Mouse (Mus musculus) natural killer cell, adult 2 months (primary cell): ENCODE results near the gene Lrrn1.

Source experiments
- DNase-seq, 2 experiments: peaks; one replicate each; pipeline ENCODE4 v3.0.0; 2022; ENCODE audit warnings: low spot score in 2 of 2

Lrrn1 gene

DNA sequence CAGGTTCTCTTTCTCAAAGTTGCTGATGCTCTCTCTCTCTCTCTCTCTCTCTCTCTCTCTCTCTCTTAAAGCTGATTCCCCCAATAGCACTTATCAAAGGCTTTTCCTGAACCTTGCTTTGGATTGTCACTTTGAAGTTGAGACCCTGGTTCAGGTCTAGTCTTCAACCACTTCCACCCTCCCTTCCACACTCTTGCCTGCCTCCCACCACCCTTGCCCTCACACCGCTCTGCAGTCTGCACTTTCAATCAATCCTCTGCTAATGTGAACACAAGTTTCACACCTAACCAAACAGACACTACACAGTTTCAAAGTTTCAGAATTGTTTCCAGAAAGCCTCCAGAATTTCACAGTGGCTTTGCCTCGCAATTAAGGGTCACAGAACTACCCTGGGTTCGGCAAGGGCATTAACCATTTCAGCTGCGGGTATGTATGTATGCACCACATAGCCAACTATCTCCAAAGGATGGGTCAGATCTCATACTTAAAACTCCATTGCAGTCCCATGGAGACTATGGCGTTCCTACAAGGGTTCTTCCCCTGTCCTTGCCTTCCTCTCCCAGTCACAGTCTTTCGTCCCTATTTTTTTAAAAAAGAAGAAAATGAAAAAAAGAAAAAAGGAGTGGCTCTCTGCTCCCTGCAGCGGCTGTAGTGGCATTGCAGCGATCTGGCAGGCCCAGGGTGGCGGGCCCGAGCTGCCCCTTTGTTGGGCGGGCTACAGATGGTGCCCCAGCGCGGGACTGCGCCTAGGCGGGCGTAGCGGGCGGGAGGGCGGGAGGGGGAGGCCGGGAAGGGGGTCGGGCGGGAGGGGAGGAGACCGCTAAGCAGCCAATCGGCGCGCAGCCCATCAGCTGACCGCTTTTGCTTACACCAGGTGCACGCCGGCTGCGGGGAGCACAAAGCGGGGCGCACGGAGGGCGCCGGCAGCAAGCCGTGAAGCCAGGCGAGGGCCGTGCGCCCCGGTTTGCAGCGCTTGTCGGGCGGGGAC is at the start of gene Lrrn1:
Lrrn1 (plus strand) TSS at position 892 of the 988 bp plus-strand sequence.
- DNase-seq: no peak

DNA sequence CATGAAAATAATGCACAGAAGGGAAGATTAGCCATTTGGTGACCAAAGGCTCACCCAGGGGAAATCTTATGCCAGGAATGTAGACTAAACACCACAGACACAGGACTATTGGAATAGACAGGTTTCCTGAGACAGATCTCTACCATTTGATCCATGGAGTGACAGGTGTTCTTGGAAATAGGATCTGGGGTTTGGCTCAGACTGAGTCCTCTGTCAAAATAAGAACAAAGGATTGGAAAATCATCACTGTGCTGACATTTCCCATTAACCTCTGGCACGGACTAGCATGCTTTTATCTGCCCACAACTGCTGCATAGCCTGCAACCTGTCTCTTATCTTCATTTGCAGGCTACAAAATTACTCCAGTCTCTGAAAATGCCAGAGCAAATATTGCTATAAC is 35.1 kb upstream of the Lrrn1 start:
- no peak for DNase-seq

DNA sequence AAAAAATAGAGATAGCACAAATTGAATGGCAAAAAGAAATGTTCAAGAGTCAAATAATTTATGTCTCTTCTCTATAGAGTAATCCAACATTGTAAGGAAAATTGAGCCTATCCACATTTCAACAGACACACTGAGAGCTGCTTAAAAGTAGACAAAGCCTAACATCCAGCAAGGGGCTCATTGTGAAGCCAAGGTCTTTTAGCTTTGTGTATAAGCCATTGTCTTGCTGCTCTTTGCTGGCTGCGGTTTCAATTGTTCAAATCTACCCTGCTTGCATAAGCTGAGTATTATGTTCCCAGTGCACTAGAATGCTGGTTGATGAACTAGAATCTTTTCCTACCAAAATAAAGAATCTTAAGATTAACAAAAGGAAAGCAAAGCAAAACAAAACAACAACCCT is 33.7 kb upstream of the Lrrn1 start:
- no peak for DNase-seq

DNA sequence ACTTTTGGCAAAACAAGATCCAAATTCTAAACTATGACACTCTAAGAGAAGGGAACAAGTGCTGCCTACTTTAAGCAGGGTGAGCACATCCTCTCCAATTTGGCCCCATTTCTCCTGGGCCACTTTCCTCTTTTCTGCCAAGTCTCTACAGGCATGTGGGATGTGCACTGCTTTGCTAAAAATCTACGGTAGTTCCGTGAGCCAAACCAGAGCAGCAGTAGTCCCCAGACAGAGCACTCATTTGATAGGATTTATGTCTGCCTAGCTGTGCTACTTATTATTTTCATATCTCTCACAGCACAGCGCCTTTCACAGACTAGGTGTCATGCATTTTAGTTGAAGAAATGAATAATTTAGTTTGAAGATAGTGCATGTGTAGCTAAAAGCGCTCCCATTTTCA is 15.9 kb upstream of the Lrrn1 start:
- no peak for DNase-seq

DNA sequence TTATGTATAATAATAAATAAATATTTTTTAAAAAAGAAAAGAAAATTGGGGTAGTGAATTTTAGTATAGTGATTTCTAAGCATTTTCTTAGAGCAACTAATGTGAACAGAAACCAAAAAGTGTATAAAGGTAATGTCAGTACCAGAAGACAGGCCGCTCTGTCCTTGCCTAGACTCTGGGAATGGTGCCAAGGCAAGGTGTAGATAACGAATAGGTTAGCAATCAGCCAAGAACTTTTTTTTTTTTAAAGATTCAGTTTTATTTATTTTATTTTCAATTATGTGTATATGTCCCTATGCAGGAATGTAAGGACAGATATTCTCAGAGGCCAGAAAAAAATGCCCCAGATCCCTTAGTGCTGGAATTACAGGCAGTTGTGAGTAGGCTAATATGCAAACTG is 5.6 kb upstream of the Lrrn1 start:
- no peak for DNase-seq

DNA sequence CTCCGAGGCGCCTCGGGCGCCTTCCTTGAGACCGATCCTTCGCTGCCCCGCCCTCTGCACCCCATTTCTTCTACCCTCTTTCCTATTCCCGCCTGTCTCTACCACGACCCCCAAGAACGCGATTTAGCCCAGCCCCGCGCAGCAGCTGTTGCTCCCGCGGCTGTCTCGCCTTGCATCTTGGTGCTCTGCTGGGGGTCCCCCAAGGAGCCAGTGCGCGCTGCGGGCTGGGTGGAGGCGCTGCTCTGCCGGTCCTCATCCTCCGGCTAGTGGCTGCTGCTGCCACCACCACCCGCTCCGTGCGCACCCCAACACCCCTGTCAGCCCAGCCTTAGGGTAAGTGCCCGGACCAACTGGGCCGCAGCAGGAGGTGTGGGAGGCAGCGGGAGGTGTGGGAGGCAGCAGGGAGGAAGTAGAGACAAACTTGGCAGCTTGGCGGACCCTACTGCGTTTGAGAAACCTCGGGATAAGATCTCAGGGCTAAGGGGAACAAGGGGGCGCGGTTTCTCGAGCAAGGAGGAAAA is 403 bp downstream of the Lrrn1 start:
- DNase-seq: no peak

DNA sequence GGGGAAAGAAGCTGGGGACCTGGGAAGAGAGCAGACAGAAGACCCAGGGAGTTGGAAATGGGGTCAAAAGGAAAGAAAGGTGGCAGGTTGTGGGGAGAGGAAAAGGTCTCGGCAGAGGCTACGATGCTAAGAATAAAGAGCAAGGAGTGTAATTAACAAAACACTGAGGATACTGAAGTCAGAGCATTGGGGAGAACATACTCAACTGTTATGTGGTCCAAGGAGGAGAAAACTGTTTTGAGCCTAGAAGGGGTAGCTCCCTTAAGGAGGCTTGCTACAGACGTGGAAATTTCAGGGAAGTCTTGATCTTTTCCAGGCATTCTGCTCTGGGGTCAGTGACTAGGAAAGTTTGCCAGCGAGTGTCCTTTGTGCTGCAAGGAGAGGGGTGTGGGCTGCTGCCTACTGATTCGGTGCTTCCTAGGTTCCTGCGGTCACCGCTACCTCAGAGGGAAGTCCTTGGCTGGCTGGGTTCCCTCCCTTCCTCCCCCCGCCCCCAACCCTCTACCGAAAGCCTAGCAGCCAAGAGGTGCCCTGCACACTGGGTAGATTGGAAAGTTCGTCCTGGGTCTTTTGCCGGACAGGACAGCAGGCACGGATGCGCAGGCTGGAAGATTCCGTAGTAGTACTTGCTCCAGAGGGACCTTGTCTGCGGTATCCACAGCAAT is 1.2 kb downstream of the Lrrn1 start:
- DNase-seq: no peak

DNA sequence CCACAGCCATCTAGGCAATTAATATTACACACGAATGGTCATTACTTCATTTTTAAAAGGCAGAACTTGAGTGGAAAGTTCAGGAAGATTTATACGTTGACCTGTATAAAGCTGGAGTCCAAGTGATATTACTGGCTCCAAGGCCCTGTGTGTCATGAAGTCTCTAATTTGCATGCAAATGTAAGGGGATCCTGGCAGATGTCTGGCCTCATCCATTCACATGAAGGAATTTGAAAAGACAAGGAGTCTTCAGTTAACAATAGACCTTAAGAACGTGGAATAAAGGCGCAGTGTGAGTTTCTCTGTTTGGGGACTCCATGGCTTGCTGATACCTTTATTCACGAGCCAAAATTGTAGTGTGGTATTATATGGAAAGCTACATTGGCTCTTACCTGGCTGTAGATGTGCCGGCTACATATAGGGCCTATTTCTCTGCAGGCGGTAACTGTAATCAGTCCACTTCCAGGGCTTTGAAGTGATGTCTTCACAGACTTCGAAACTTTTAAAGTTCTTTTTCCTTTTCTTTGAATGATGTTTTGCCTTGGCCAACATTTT is 2.0 kb downstream of the Lrrn1 start:
- DNase-seq: no peak

DNA sequence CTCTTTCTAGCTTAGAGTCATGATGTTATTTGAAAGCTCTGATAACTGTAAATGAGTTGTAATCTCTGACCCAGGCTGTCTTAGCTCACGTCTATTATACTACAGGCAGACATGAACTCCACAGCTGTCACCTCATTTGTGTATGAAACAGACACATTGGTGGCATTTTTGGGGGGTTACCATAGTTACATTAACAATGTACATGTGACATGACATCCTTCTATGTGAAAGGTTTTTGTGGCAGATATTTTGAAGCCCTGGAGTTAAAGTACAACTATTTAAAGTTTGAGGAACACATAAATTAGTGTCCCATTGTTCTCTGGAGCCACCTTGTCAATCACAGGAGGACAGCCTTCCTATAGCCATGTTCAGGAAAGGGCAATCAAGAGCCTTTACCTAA is 5.0 kb downstream of the Lrrn1 start:
- no peak for DNase-seq

DNA sequence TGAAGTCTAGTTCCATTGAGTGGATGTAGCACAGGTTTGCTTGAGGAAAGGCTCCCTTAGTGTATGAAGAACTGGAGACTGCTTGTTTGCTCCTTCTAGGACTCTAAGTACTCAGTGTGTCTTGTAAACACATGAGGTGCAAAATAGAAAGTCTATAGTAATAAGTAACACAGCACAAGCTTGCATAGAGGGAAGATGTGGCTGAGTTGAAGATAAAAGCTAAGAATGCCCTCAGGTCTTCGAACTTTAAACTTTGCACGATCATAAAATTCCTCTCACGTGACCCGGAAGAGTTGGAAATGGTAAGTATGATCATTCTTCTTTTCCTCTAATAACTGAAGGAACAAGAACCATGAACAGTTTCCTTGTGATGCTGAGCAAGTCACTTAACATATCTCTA is 7.1 kb downstream of the Lrrn1 start:
- no peak for DNase-seq

DNA sequence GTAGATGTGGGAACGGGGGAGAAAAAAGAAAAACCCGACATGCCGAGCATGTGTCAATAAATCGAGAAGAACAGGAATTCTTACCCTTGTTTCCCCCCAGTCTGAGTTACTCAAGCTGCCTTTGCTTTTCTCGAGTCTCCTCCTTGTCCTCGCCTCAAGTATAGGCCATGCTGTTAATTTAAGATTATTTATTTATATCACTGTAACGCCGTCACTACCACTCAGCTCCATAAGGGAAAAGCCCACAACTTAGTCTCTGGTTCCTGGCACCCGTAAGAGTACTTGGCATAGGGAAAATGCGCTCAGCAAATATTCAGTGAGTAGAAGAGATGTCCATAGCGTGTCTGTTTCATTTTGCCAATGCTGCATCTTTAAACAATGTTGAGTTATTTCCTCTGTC is 11.7 kb downstream of the Lrrn1 start:
- no peak for DNase-seq

DNA sequence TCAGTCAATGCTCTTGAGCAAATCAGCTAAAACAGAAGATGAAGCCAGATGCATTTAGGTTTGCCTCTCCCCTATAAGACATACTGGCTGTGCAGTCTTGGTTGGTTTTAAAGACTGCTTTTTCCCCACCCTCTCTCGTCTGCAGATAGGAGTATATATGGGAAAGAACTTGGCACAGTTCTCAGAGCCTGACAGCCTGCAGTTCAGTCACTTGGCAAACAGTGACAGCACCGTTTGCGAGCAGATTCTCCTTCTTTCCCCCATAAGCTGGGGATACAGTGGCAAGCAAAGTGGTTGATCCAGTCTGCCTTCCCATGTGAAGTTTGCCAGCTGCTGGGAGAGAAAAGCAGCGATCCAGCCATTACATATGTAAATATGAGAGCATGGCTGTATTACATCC is 12.3 kb downstream of the Lrrn1 start:
- no peak for DNase-seq

DNA sequence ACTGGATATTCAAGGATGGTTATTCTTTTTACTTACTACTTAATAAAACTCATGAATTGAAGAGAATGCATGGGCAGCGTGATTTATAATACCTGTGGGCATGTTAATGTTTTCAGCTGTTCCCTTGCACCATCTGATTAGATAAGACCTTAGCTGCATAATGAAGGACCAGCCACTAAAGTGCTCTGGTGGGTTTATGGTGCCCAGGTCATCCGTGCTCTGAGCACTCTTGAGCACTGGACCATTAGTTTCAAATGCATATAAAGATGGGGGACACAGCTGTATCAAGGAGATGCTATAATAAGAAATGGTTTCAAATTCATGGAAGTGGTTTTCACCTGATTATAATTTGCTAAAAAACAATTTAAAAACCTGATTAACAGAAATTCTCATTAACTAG is 16.7 kb downstream of the Lrrn1 start:
- DNase-seq: no peak

DNA sequence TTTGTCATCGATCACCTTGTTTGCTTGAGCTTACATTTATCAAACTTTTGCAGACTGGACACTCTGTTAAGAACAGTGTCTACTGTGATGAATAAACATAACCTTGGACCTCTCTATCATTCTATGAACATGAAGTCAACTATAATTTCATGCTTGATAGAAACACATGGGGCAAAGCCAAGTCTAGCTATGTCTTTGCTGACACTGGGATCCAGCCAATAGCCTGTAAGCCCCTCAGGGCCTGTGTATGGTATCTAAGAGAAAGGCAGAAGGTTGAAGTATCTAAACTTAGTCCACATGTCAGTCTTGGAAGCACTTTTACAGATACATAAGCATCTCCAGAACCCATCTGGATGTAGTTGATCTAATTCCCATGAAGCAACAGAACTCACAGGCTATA is 22.9 kb downstream of the Lrrn1 start:
- DNase-seq: no peak

DNA sequence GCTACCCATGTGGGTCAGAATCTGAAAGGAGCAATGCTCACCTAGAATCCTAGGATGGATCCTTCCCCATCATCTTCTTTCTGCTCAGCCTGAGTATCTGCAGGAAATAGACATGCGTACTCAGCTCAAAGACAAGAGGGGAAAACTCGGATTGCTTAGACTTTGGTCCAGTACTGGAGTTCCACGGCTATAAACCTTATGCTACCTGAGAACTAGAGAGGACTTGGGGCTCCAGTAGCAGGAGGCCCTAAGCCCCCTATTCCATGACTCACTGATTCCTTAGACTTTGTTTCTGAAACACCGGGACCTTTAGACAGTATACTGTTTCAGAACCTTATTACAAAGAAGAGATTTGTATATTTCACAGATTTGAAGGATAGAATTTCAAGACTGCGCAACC is 25.8 kb downstream of the Lrrn1 start:
- DNase-seq: no peak

DNA sequence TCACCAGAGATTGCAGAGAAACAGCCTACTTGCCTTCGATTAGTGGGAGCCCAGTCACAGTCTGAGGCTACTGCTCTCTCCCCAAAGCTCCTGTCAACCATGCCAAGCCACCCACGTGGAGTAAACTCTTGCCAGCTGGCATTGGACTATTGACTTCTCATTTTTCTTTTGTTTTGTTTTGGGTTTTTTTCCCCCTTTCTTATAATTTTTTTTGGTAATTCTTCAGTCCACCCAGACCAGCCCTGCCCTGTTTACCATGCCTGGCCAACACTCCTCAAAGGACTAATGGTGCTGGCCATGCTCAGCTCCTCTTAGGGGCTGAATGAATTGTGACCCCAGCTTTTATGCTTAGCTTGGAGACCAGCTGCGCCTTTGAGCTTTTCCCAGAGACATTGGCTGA is 27.4 kb downstream of the Lrrn1 start:
- DNase-seq: no peak

DNA sequence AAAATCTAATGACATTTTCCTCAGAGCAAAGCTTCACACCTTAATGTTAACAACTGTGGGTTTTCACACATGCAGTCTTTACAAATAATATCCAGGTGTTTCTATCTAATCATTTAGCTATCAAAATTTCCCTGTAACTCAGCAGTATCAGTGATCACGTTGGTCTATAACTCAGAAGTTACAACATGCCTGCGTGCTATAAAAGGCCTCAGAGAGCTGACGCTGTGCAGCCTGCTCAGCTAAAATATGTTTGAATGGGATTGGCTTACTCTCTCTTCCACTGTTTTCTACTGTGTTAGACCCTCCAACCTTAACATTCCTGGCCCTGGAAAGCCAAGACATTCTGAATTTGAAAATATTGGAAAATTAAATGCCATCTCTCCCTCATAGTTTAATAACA is 28.2 kb downstream of the Lrrn1 start:
- no peak for DNase-seq

DNA sequence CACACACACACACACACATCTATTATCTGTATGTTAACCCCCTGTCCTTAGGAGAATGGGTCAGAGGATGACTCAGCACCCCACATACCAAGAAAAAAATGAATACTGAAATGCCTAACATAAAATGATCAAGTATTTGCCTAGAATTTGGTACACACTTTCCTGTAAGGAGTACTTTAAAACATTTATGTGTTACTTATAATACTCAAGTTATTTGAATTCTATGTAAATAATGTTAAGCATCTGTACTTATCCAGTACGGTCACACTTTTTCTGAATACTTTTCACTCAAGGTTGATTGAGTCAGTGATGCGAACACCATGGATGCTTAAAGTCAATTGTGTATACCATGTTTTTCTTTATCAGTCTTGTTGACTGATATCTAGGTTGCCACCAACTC is 32.7 kb downstream of the Lrrn1 start:
- DNase-seq: no peak

DNA sequence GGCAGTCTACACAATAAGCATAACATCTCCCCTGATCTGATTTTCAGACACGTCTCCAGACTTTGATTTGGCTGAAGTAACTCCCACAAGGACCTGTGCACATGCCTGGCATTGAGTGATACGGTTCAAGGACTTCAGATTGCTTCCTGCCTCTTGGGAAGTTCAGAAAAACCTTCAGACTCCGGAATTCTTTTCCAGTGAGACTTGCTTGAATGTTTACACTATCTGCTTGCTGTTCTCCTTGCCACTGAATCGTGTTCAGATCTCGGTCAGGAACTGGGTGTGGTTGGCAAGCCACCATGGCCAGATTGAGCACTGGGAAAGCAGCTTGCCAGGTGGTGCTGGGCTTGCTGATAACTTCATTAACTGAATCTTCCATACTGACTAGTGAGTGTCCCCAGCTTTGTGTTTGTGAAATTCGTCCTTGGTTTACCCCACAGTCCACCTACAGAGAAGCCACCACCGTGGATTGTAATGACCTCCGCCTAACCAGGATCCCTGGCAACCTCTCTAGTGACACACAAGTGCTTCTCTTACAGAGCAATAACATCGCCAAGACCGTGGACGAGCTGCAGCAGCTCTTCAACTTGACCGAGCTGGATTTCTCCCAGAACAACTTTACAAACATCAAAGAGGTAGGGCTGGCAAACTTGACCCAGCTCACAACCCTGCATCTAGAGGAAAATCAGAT is 37.5 kb downstream of the Lrrn1 start:
- DNase-seq: no peak

DNA sequence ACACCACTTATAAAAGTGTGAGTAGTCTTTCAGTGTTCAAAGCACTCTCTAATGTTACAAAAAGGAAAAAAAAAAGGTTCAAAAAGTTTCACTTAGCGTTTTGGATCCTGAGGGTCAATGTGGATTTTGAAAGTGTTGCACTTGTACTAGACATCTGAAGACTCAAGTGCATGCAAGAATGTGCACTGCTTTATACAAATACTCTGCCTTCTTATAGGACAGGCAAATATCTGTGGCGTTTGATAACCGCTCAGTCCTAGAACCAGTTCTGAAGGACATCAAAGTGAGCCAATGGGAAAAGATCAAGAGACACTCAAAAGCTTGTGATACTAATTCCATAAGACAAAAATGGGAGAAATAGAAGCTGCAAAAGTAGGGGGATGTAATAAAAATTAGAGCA is 45.0 kb downstream of the Lrrn1 start:
- DNase-seq: no peak

DNA sequence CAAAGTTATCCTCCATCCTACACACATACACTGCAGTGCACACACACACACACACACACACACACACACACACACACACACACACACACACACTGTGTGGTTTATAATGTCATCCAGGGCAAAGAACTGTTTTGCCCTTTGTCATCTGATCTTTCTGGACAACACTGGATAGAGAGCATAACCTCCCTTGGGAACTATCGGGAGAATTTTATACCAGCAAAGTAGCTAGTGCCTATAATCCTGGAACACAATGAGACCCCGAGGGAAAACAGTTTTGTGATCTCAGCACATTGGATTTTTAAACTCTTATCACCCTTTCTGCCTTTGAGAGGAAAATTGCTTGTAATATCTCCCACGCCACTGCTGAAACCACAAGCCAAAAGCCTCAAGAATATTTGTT is 45.8 kb downstream of the Lrrn1 start:
- no peak for DNase-seq

DNA sequence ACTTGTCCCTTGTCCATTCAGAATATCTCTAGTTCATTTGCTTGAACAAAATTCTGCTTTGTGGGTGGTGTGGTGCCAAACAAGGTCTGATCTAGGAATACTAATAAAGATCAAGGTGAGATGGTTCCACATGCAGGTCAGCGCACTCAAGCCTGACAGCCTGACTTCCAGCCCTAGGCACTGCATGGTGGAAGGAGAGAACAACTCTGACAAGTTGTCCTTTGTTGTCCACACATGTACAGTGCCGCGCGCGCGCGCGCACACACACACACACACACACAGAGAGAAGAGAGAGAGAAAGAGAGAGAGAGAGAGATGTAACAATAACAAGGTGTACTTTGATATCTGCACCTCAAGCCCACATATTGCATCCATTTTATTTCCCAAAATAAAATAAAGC is 47.7 kb downstream of the Lrrn1 start:
- no peak for DNase-seq
